Mouse (Mus musculus) heart, adult 18-20 months (tissue): Measurements from ENCODE around the gene Crb1. TPM values are rescaled to one million over a fixed set of nuclear protein-coding genes. Genes with fewer than 3 reads are reported as not detected.

Experiments
- DNase-seq, 2 experiments: peaks; one replicate each; pipeline ENCODE4 v3.0.0; 2021 to 2022; ENCODE audit warnings: mixed read lengths in 1 of 2
- total RNA-seq, 2 experiments: library from RNA; stranded (reverse); gene quantifications; 2 replicates each; pipeline ENCODE4 v1.2.3; 2021

Gene Crb1
- total RNA-seq, 2 experiments from 2014 or later = 0.42 to 0.51 TPM

GRCm38 (mm10) chr1:139223804-139224203 lies 153.1 kb downstream of the Crb1 start:
- DNase-seq = no peak

GRCm38 (mm10) chr1:139215311-139215710 lies 161.6 kb downstream of the Crb1 start:
- DNase-seq = peak in 1 of 2 experiments; percentile 14

- no peak for DNase-seq
Measured at GRCm38 (mm10) chr1:139210505-139210904, 166.4 kb downstream of the Crb1 start.

GRCm38 (mm10) chr1:139209796-139210195 lies 167.1 kb downstream of the Crb1 start:
- DNase-seq = no peak

- no peak for DNase-seq
Measured at GRCm38 (mm10) chr1:139206259-139206658, 170.6 kb downstream of the Crb1 start.

GRCm38 (mm10) chr1:139203026-139203425 lies 173.9 kb downstream of the Crb1 start:
- DNase-seq = no peak

GRCm38 (mm10) chr1:139194428-139195028 lies 182.4 kb downstream of the Crb1 start:
- DNase-seq = no peak

- no peak for DNase-seq
Measured at GRCm38 (mm10) chr1:139194011-139194410, 182.9 kb downstream of the Crb1 start.

- DNase-seq = no peak
Measured at GRCm38 (mm10) chr1:139192635-139193034, 184.3 kb downstream of the Crb1 start.

GRCm38 (mm10) chr1:139180481-139181149 lies 196.3 kb downstream of the Crb1 start:
- no peak for DNase-seq

- no peak for DNase-seq
Measured at GRCm38 (mm10) chr1:139179707-139180106, 197.2 kb downstream of the Crb1 start.

GRCm38 (mm10) chr1:139174058-139174832 lies 202.7 kb downstream of the Crb1 start:
- DNase-seq = no peak

GRCm38 (mm10) chr1:139162814-139163213 lies 214.1 kb downstream of the Crb1 start:
- DNase-seq = peak; percentile 11 to 44

- DNase-seq = no peak
Measured at GRCm38 (mm10) chr1:139161619-139162018, 215.3 kb downstream of the Crb1 start.

GRCm38 (mm10) chr1:139156397-139156796 lies 220.5 kb downstream of the Crb1 start:
- DNase-seq = peak; percentile 11 to 44

- DNase-seq = no peak
Measured at GRCm38 (mm10) chr1:139153493-139153892, 223.4 kb downstream of the Crb1 start.

- DNase-seq = no peak
Measured at GRCm38 (mm10) chr1:139153006-139153405, 223.9 kb downstream of the Crb1 start.

Other genes with a start within 250 kb of the Crb1 start
- 10 to 100 TPM; 22.9 to 23.2 TPM for gene Zbtb41, start 45.2 kb upstream of the Crb1 start, total RNA-seq
- under 1 TPM; 0.35 to 0.36 TPM for gene Aspm, start 77.7 kb upstream of the Crb1 start, total RNA-seq
- not detected for gene F13b, start 124.6 kb upstream of the Crb1 start, total RNA-seq
- gene Cfhr1, start 183.2 kb upstream of the Crb1 start, total RNA-seq = not detected